Mouse (Mus musculus): ENCODE measurements around the gene Iqgap1. TPM values are rescaled to one million over a fixed set of nuclear protein-coding genes. Genes with fewer than 3 reads are reported as not detected.

The Iqgap1 gene
- polyA plus RNA-seq, 2 experiments, result 5.5 to 11.2 TPM

- ATAC-seq (ENCODE audit: insufficient read depth), result no peak
- Histone ChIP-seq H3K27me3 (ENCODE audit: control insufficient read depth, insufficient read depth, low read length) (no peaks in the 10 kb centered on the region), H3K9ac (replicated peaks) (no peak overlapping the region), H3K27ac (no peak overlapping the region), H3K36me3 (replicated peaks; ENCODE audit: control insufficient read depth, insufficient read depth, low read depth) (no peaks in the 10 kb centered on the region), H3K4me3 (ENCODE audit: insufficient read depth in 1 of 2, low read depth in 2 of 2, low read length in 2 of 2) (no peak overlapping the region), H3K9me3 (ENCODE audit: control insufficient read depth, low read length) (no peaks in the 10 kb centered on the region), H3K4me1 (replicated peaks; ENCODE audit: control insufficient read depth in 2 of 2, insufficient read depth in 2 of 2, low read length in 1 of 2) (peaks cover 2 to 18% of the 10 kb centered on the region in 2 experiments; a peak in 3 of 4 replicates), H3K4me2 (ENCODE audit: low read depth) (no peak overlapping the region)
- 58% methylated on average over 7 of the region's 7 CpGs for WGBS (ENCODE audit: insufficient replicate concordance)
- no peak for DNase-seq (ENCODE audit: low read depth in 3 of 3, low spot score in 3 of 3)
- TF ChIP-seq CTCF (IDR thresholded peaks at IDR 0.05; ENCODE audit: low read depth) (no peak), EP300 (IDR thresholded peaks at IDR 0.05; ENCODE audit: low read depth) (no peak)
Observed at GRCm38 (mm10) chr7:80865521-80865920, 39.7 kb upstream of the Iqgap1 start.

- TF ChIP-seq EP300 (IDR thresholded peaks at IDR 0.05; ENCODE audit: low read depth) (no peak), CTCF (IDR thresholded peaks at IDR 0.05; ENCODE audit: low read depth) (no peak)
- Histone ChIP-seq H3K27ac (no peak overlapping the region), H3K4me3 (ENCODE audit: insufficient read depth in 1 of 2, low read depth in 2 of 2, low read length in 2 of 2) (no peak overlapping the region), H3K9ac (replicated peaks) (no peak overlapping the region), H3K9me3 (ENCODE audit: control insufficient read depth, low read length) (no peaks in the 10 kb centered on the region), H3K36me3 (replicated peaks; ENCODE audit: control insufficient read depth, insufficient read depth, low read depth) (no peaks in the 10 kb centered on the region), H3K27me3 (ENCODE audit: control insufficient read depth, insufficient read depth, low read length) (no peaks in the 10 kb centered on the region), H3K4me2 (ENCODE audit: low read depth) (no peak overlapping the region), H3K4me1 (replicated peaks; ENCODE audit: control insufficient read depth in 2 of 2, insufficient read depth in 2 of 2, low read length in 1 of 2) (peaks cover 2 to 22% of the 10 kb centered on the region in 2 experiments; a peak in 3 of 4 replicates)
- ATAC-seq (ENCODE audit: insufficient read depth) (no peak), DNase-seq (ENCODE audit: low read depth in 3 of 3, low spot score in 3 of 3) (no peak)
- 16% methylated on average over 8 of the region's 8 CpGs for WGBS (ENCODE audit: insufficient replicate concordance)
Observed at GRCm38 (mm10) chr7:80864831-80865230, 39.1 kb upstream of the Iqgap1 start.

DNA sequence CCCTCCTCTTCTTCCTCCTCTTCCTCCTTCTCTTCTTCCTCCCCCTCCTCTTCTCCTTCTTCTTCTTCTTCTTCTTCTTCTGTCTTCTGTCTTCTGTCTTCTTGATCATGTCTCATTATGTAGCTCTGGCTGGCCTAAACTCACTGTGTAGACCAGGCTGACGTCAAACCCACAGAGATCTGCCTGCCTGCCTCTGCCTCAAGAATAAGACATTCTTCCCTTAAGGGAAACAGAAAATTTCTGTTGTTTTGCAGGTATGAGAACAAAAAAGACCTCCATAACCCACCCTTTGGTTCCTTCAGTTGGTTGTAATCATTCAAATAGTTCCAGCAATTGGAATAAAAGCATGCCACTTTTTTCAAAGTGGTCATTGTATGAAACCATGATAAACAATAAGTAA is 38.4 kb upstream of the Iqgap1 start:
- H3K4me3 ChIP-seq (ENCODE audit: insufficient read depth in 1 of 2, low read depth in 2 of 2, low read length in 2 of 2), result no peak overlapping the region
- TF ChIP-seq EP300 (IDR thresholded peaks at IDR 0.05; ENCODE audit: low read depth), result no peak
- TF ChIP-seq CTCF (IDR thresholded peaks at IDR 0.05; ENCODE audit: low read depth), result no peak
- no peak overlapping the region for H3K4me2 ChIP-seq (ENCODE audit: low read depth)
- peaks cover 2 to 22% of the 10 kb centered on the region in 2 experiments; a peak in 3 of 4 replicates for H3K4me1 ChIP-seq (replicated peaks; ENCODE audit: control insufficient read depth in 2 of 2, insufficient read depth in 2 of 2, low read length in 1 of 2)
- no peaks in the 10 kb centered on the region for H3K27me3 ChIP-seq (ENCODE audit: control insufficient read depth, insufficient read depth, low read length)
- H3K9ac ChIP-seq (replicated peaks), result no peak overlapping the region
- no peak for DNase-seq (ENCODE audit: low read depth in 3 of 3, low spot score in 3 of 3)
- H3K36me3 ChIP-seq (replicated peaks; ENCODE audit: control insufficient read depth, insufficient read depth, low read depth), result no peaks in the 10 kb centered on the region
- H3K9me3 ChIP-seq (ENCODE audit: control insufficient read depth, low read length), result no peaks in the 10 kb centered on the region
- WGBS (ENCODE audit: insufficient replicate concordance), result 20% methylated on average over 1 of the region's 1 CpGs
- no peak for ATAC-seq (ENCODE audit: insufficient read depth)
- no peak overlapping the region for H3K27ac ChIP-seq

- no peak overlapping the region for H3K9ac ChIP-seq (replicated peaks)
- no peak for TF ChIP-seq CTCF (IDR thresholded peaks at IDR 0.05; ENCODE audit: low read depth)
- no peak for TF ChIP-seq EP300 (IDR thresholded peaks at IDR 0.05; ENCODE audit: low read depth)
- no peaks in the 10 kb centered on the region for H3K27me3 ChIP-seq (ENCODE audit: control insufficient read depth, insufficient read depth, low read length)
- peaks cover 2 to 22% of the 10 kb centered on the region in 2 experiments; a peak in 3 of 4 replicates for H3K4me1 ChIP-seq (replicated peaks; ENCODE audit: control insufficient read depth in 2 of 2, insufficient read depth in 2 of 2, low read length in 1 of 2)
- H3K4me2 ChIP-seq (ENCODE audit: low read depth), result no peak overlapping the region
- no peak overlapping the region for H3K4me3 ChIP-seq (ENCODE audit: insufficient read depth in 1 of 2, low read depth in 2 of 2, low read length in 2 of 2)
- H3K27ac ChIP-seq, result no peak overlapping the region
- 68% methylated on average over 5 of the region's 5 CpGs for WGBS (ENCODE audit: insufficient replicate concordance)
- DNase-seq (ENCODE audit: low read depth in 3 of 3, low spot score in 3 of 3), result no peak
- no peaks in the 10 kb centered on the region for H3K9me3 ChIP-seq (ENCODE audit: control insufficient read depth, low read length)
- ATAC-seq (ENCODE audit: insufficient read depth), result no peak
- no peaks in the 10 kb centered on the region for H3K36me3 ChIP-seq (replicated peaks; ENCODE audit: control insufficient read depth, insufficient read depth, low read depth)
Observed at GRCm38 (mm10) chr7:80863520-80863919, 37.7 kb upstream of the Iqgap1 start.

GRCm38 (mm10) chr7:80862475-80862874 is 36.7 kb upstream of the Iqgap1 start:
- Histone ChIP-seq H3K4me3 (ENCODE audit: insufficient read depth in 1 of 2, low read depth in 2 of 2, low read length in 2 of 2) (no peak overlapping the region), H3K27ac (no peak overlapping the region), H3K4me1 (replicated peaks; ENCODE audit: control insufficient read depth in 2 of 2, insufficient read depth in 2 of 2, low read length in 1 of 2) (peaks cover 2 to 22% of the 10 kb centered on the region in 2 experiments; a peak in 3 of 4 replicates), H3K9me3 (ENCODE audit: control insufficient read depth, low read length) (no peaks in the 10 kb centered on the region), H3K9ac (replicated peaks) (no peak overlapping the region), H3K4me2 (ENCODE audit: low read depth) (no peak overlapping the region), H3K36me3 (replicated peaks; ENCODE audit: control insufficient read depth, insufficient read depth, low read depth) (no peaks in the 10 kb centered on the region), H3K27me3 (ENCODE audit: control insufficient read depth, insufficient read depth, low read length) (no peaks in the 10 kb centered on the region)
- WGBS (ENCODE audit: insufficient replicate concordance), result 59% methylated on average over 2 of the region's 2 CpGs
- DNase-seq (ENCODE audit: low read depth in 3 of 3, low spot score in 3 of 3) (no peak), ATAC-seq (ENCODE audit: insufficient read depth) (no peak)
- TF ChIP-seq EP300 (IDR thresholded peaks at IDR 0.05; ENCODE audit: low read depth) (no peak), CTCF (IDR thresholded peaks at IDR 0.05; ENCODE audit: low read depth) (no peak)

Measured in liver, embryonic 14.5 days (tissue).